Mouse (Mus musculus): ENCODE measurements at regions not wholly inside any gene's neighbourhood (a gene's known extent, or its start where the extent isn't known, plus 50 kb on each side); places are given as distances from the start of the nearest gene placed in this dataset.

GRCm38 (mm10) chr3:9345885-9346284 lies 264.0 kb downstream of the Zfp704 start:
- no peak overlapping the region for H3K4me3 ChIP-seq (ENCODE audit: insufficient read depth in 1 of 2, low read depth in 1 of 2, low read length in 2 of 2, poor library complexity in 1 of 2, severe bottlenecking in 1 of 2)
- TF ChIP-seq ZC3H11A (IDR thresholded peaks at IDR 0.05; ENCODE audit: borderline replicate concordance, low read depth, low read length) (no peak), HCFC1 (IDR thresholded peaks at IDR 0.05; ENCODE audit: borderline replicate concordance, insufficient read depth, low read length) (no peak), ZNF384 (IDR thresholded peaks at IDR 0.05; ENCODE audit: low read depth, low read length) (no peak)
- in situ Hi-C loops (cut with MboI; ENCODE audit: low sequenced_read_pairs in 2 of 2, unreplicated experiment in 2 of 2) = loop anchor here in 1 of 2 experiments (10.0 kb wide), 1 partner anchor 271 kb away; no protein-coding TSS in a partner anchor
- H3K9ac ChIP-seq (ENCODE audit: insufficient read depth, low read depth, low read length, poor library complexity, severe bottlenecking) = no peak overlapping the region
- H3K4me1 ChIP-seq (ENCODE audit: control insufficient read depth in 2 of 2, insufficient read depth in 2 of 2, low read length in 2 of 2, poor library complexity in 1 of 2) = peaks cover 5 to 6% of the 10 kb centered on the region in 2 experiments; a peak in 2 of 4 replicates
- DNase-seq (ENCODE audit: low read depth, low spot score) = no peak
- H3K36me3 ChIP-seq (ENCODE audit: control insufficient read depth, insufficient read depth, low read length, poor library complexity, severe bottlenecking) = no peaks in the 10 kb centered on the region
- no peak overlapping the region for H3K27ac ChIP-seq (ENCODE audit: insufficient read depth, low read depth, low read length, poor library complexity, severe bottlenecking)
- no peaks in the 10 kb centered on the region for H3K9me3 ChIP-seq (ENCODE audit: control insufficient read depth, insufficient read depth, low read depth, low read length)

GRCm38 (mm10) chr3:9343586-9343985 lies 266.3 kb downstream of the Zfp704 start:
- in situ Hi-C loops (cut with MboI; ENCODE audit: low sequenced_read_pairs in 2 of 2, unreplicated experiment in 2 of 2) = loop anchor here in 1 of 2 experiments (10.0 kb wide), 1 partner anchor 269 kb away; no protein-coding TSS in a partner anchor
- no peak overlapping the region for H3K4me3 ChIP-seq (ENCODE audit: insufficient read depth in 1 of 2, low read depth in 1 of 2, low read length in 2 of 2, poor library complexity in 1 of 2, severe bottlenecking in 1 of 2)

GRCm38 (mm10) chr3:9342167-9342566 lies 267.7 kb downstream of the Zfp704 start:
- Histone ChIP-seq H3K9me3 (ENCODE audit: control insufficient read depth, insufficient read depth, low read depth, low read length) (no peaks in the 10 kb centered on the region), H3K36me3 (ENCODE audit: control insufficient read depth, insufficient read depth, low read length, poor library complexity, severe bottlenecking) (no peaks in the 10 kb centered on the region), H3K27ac (ENCODE audit: insufficient read depth, low read depth, low read length, poor library complexity, severe bottlenecking) (no peak overlapping the region), H3K4me1 (ENCODE audit: control insufficient read depth in 2 of 2, insufficient read depth in 2 of 2, low read length in 2 of 2, poor library complexity in 1 of 2) (peaks cover 2 to 9% of the 10 kb centered on the region in 2 experiments; a peak in 1 of 4 replicates), H3K9ac (ENCODE audit: insufficient read depth, low read depth, low read length, poor library complexity, severe bottlenecking) (no peak overlapping the region), H3K4me3 (ENCODE audit: insufficient read depth in 1 of 2, low read depth in 1 of 2, low read length in 2 of 2, poor library complexity in 1 of 2, severe bottlenecking in 1 of 2) (no peak overlapping the region)
- TF ChIP-seq CHD2 (IDR thresholded peaks at IDR 0.05; ENCODE audit: low read depth, low read length) (no peak), ZC3H11A (IDR thresholded peaks at IDR 0.05; ENCODE audit: borderline replicate concordance, low read depth, low read length) (no peak), ZNF384 (IDR thresholded peaks at IDR 0.05; ENCODE audit: low read depth, low read length) (no peak)
- in situ Hi-C loops (cut with MboI; ENCODE audit: low sequenced_read_pairs in 2 of 2, unreplicated experiment in 2 of 2) = loop anchor here in 1 of 2 experiments (10.0 kb wide), 1 partner anchor 267 kb away; no protein-coding TSS in a partner anchor
- DNase-seq (ENCODE audit: low read depth, low spot score) = no peak

More at GRCm38 (mm10) chr3:9343586-9343985, 266.3 kb downstream of the Zfp704 start:
- TF ChIP-seq ZC3H11A (IDR thresholded peaks at IDR 0.05; ENCODE audit: borderline replicate concordance, low read depth, low read length) (no peak), CHD2 (IDR thresholded peaks at IDR 0.05; ENCODE audit: low read depth, low read length) (no peak), MAFK (IDR thresholded peaks at IDR 0.05; ENCODE audit: insufficient read depth, low read depth, low read length) (no peak), HCFC1 (IDR thresholded peaks at IDR 0.05; ENCODE audit: borderline replicate concordance, insufficient read depth, low read length) (no peak), ZNF384 (IDR thresholded peaks at IDR 0.05; ENCODE audit: low read depth, low read length) (no peak)
- DNase-seq (ENCODE audit: low read depth, low spot score) = peak; percentile 71
- no peaks in the 10 kb centered on the region for H3K9me3 ChIP-seq (ENCODE audit: control insufficient read depth, insufficient read depth, low read depth, low read length)
- no peak overlapping the region for H3K27ac ChIP-seq (ENCODE audit: insufficient read depth, low read depth, low read length, poor library complexity, severe bottlenecking)
- peaks cover 6 to 9% of the 10 kb centered on the region in 2 experiments; a peak in 2 of 4 replicates for H3K4me1 ChIP-seq (ENCODE audit: control insufficient read depth in 2 of 2, insufficient read depth in 2 of 2, low read length in 2 of 2, poor library complexity in 1 of 2)
- no peaks in the 10 kb centered on the region for H3K36me3 ChIP-seq (ENCODE audit: control insufficient read depth, insufficient read depth, low read length, poor library complexity, severe bottlenecking)
- no peak overlapping the region for H3K9ac ChIP-seq (ENCODE audit: insufficient read depth, low read depth, low read length, poor library complexity, severe bottlenecking)

- H3K9me3 ChIP-seq (ENCODE audit: control insufficient read depth, insufficient read depth, low read depth, low read length) = no peaks in the 10 kb centered on the region
- H3K9ac ChIP-seq (ENCODE audit: insufficient read depth, low read depth, low read length, poor library complexity, severe bottlenecking) = no peak overlapping the region
- no peak for TF ChIP-seq MAFK (IDR thresholded peaks at IDR 0.05; ENCODE audit: insufficient read depth, low read depth, low read length)
- no peak for TF ChIP-seq CHD2 (IDR thresholded peaks at IDR 0.05; ENCODE audit: low read depth, low read length)
- no peak for TF ChIP-seq ZC3H11A (IDR thresholded peaks at IDR 0.05; ENCODE audit: borderline replicate concordance, low read depth, low read length)
- no peak for TF ChIP-seq ZNF384 (IDR thresholded peaks at IDR 0.05; ENCODE audit: low read depth, low read length)
- TF ChIP-seq HCFC1 (IDR thresholded peaks at IDR 0.05; ENCODE audit: borderline replicate concordance, insufficient read depth, low read length) = no peak
- H3K4me1 ChIP-seq (ENCODE audit: control insufficient read depth in 2 of 2, insufficient read depth in 2 of 2, low read length in 2 of 2, poor library complexity in 1 of 2) = peaks cover 2 to 9% of the 10 kb centered on the region in 2 experiments; a peak in 1 of 4 replicates
- in situ Hi-C loops (cut with MboI; ENCODE audit: low sequenced_read_pairs in 2 of 2, unreplicated experiment in 2 of 2) = loop anchor here in 1 of 2 experiments (10.0 kb wide), 1 partner anchor 267 kb away; no protein-coding TSS in a partner anchor
- DNase-seq (ENCODE audit: low read depth, low spot score) = no peak
- H3K4me3 ChIP-seq (ENCODE audit: insufficient read depth in 1 of 2, low read depth in 1 of 2, low read length in 2 of 2, poor library complexity in 1 of 2, severe bottlenecking in 1 of 2) = no peak overlapping the region
- no peak overlapping the region for H3K27ac ChIP-seq (ENCODE audit: insufficient read depth, low read depth, low read length, poor library complexity, severe bottlenecking)
- no peaks in the 10 kb centered on the region for H3K36me3 ChIP-seq (ENCODE audit: control insufficient read depth, insufficient read depth, low read length, poor library complexity, severe bottlenecking)
Observed at GRCm38 (mm10) chr3:9341657-9342056, 268.2 kb downstream of the Zfp704 start.

Measured in ES-E14 (cell line).